Mouse (Mus musculus) limb, embryonic 13.5 days (tissue): ENCODE data around the gene Six5. TPM values are rescaled to one million over a fixed set of nuclear protein-coding genes. Genes with fewer than 3 reads are reported as not detected.

Experiments
- ATAC-seq: fragments of 200-750 bp; cut with Nextera tagmentation; 2 replicates; pipeline ENCODE4 v1.8.0; 2017; ENCODE audit warnings: low read depth, moderate number of reproducible peaks, moderate TSS enrichment; ENCODE audit not compliant: low FRiP score
- H3K27ac ChIP-seq: fragments of 300-500 bp; sonication (generic); 2 replicates; pipeline ENCODE4 v1.5.1; 2015; ENCODE audit warnings: inconsistent platforms, mild to moderate bottlenecking, moderate library complexity
- H3K27me3 ChIP-seq: fragments of 300-500 bp; sonication (generic); 2 replicates; pipeline ENCODE4 v1.6.1; 2015; ENCODE audit warnings: mild to moderate bottlenecking, inconsistent platforms
- H3K36me3 ChIP-seq: fragments of 300-500 bp; sonication (generic); 2 replicates; pipeline ENCODE4 v1.6.1; 2015; ENCODE audit warnings: inconsistent platforms, mild to moderate bottlenecking, moderate library complexity
- H3K4me1 ChIP-seq: fragments of 300-500 bp; sonication (generic); 2 replicates; pipeline ENCODE4 v1.6.1; 2015; ENCODE audit warnings: inconsistent platforms
- H3K4me2 ChIP-seq: fragments of 300-500 bp; sonication (generic); replicated peaks from 2 replicates; pipeline ENCODE4 v1.6.1; 2015; ENCODE audit warnings: inconsistent platforms, mild to moderate bottlenecking, moderate library complexity
- H3K4me3 ChIP-seq: fragments of 300-500 bp; sonication (generic); 2 replicates; pipeline ENCODE4 v1.5.1; 2015; ENCODE audit warnings: moderate library complexity, mild to moderate bottlenecking, inconsistent platforms
- H3K9ac ChIP-seq: fragments of 300-500 bp; sonication (generic); 2 replicates; pipeline ENCODE4 v1.6.1; 2015; ENCODE audit warnings: mild to moderate bottlenecking, inconsistent platforms
- H3K9me3 ChIP-seq: fragments of 300-500 bp; sonication (generic); 2 replicates; pipeline ENCODE4 v1.6.1; 2016; ENCODE audit warnings: inconsistent platforms
- WGBS: fragments of 180-500 bp; shearing (Covaris S2); methylation state at CpG from one replicate; pipeline ENCODE4 v1.1.7; 2015; 5-methylcytosine and 5-hydroxymethylcytosine counted together
- polyA plus RNA-seq: library from polyadenylated mRNA; unstranded; fragments of >200 nt; fragmentation: Nextera tagmentation; extraction: Ambion mirVana; gene quantifications from 2 replicates; pipeline ENCODE4 v1.2.1, GENCODE M21; 2015

Six5 gene
- polyA plus RNA-seq, 1 experiment from 2014 or later, result 13.9 TPM

DNA sequence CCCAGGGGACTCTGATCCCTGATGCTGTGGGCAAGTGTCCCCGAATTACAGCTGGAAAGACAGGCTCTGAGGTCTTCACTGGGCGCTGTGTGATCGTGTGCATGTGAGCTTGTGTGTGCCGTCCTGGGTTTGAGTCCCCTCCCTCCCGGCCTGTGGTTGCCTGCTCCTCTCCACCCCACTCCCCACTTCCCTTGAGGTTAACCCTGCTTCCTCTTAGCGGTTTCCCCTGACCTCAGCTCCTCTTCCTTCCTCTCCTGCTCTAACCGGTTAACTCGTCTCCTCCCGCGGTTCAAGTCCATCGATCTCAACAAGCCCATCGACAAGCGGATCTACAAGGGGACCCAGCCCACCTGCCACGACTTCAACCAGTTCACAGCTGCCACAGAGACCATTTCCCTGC, 16.6 kb upstream of the Six5 start:
- Histone ChIP-seq H3K4me3 (peak overlapping the region; percentile 99), H3K4me1 (peaks cover 30% of the 10 kb centered on the region), H3K36me3 (peaks cover 51% of the 10 kb centered on the region), H3K27ac (no peak overlapping the region), H3K9me3 (no peaks in the 10 kb centered on the region), H3K4me2 (peak overlapping the region; percentile 96), H3K27me3 (no peaks in the 10 kb centered on the region), H3K9ac (peak overlapping the region; percentile 99)
- 73% methylated on average over 14 of the region's 14 CpGs for WGBS
- ATAC-seq, result no peak

GRCm38 (mm10) chr7:19078732-19079131, 15.7 kb upstream of the Six5 start:
- Histone ChIP-seq H3K36me3 (peaks cover 58% of the 10 kb centered on the region), H3K4me1 (peaks cover 40% of the 10 kb centered on the region), H3K27ac (no peak overlapping the region), H3K9me3 (no peaks in the 10 kb centered on the region), H3K4me3 (no peak overlapping the region), H3K27me3 (no peaks in the 10 kb centered on the region), H3K4me2 (no peak overlapping the region), H3K9ac (no peak overlapping the region)
- WGBS, result 75% methylated on average over 3 of the region's 3 CpGs
- no peak for ATAC-seq

DNA sequence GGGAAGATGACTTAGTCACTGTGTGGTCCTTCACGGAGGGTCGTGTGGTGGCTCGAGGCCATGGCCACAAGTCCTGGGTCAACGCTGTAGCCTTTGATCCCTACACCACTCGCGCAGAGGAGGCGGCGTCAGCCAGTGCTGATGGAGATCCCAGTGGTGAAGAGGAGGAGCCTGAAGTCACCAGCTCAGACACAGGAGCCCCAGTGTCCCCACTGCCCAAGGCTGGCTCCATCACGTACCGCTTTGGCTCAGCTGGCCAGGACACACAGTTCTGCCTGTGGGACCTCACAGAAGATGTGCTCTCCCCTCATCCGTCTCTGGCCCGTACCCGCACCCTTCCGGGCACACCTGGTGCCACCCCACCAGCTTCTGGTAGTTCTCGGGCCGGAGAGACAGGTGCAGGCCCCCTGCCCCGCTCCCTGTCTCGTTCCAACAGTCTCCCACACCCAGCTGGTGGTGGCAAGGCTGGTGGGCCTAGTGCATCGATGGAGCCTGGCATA, 13.9 kb upstream of the Six5 start:
- peaks cover 53% of the 10 kb centered on the region for H3K4me1 ChIP-seq
- H3K27me3 ChIP-seq, result no peaks in the 10 kb centered on the region
- H3K36me3 ChIP-seq, result peaks cover 58% of the 10 kb centered on the region
- no peak overlapping the region for H3K4me3 ChIP-seq
- no peak overlapping the region for H3K4me2 ChIP-seq
- no peak for ATAC-seq
- H3K9me3 ChIP-seq, result no peaks in the 10 kb centered on the region
- WGBS, result 82% methylated on average over 19 of the region's 19 CpGs
- H3K9ac ChIP-seq, result no peak overlapping the region
- no peak overlapping the region for H3K27ac ChIP-seq

GRCm38 (mm10) chr7:19082171-19082570, 12.2 kb upstream of the Six5 start:
- no peak overlapping the region for H3K4me3 ChIP-seq
- no peak overlapping the region; the same call in 1 of the 2 replicates for H3K27ac ChIP-seq
- no peak overlapping the region for H3K4me2 ChIP-seq
- 81% methylated on average over 4 of the region's 4 CpGs for WGBS
- H3K36me3 ChIP-seq, result peaks cover 64% of the 10 kb centered on the region
- H3K9ac ChIP-seq, result no peak overlapping the region
- ATAC-seq, result no peak
- no peaks in the 10 kb centered on the region for H3K9me3 ChIP-seq
- H3K4me1 ChIP-seq, result peaks cover 56% of the 10 kb centered on the region
- no peaks in the 10 kb centered on the region for H3K27me3 ChIP-seq

GRCm38 (mm10) chr7:19083096-19083495, 11.3 kb upstream of the Six5 start:
- 0 out of 2 replicates have a peak, but pooled peaks have one; percentile 1 for ATAC-seq
- 0 out of 2 replicates have a peak overlapping the region, but pooled peaks have one; percentile 27 for H3K4me3 ChIP-seq

GRCm38 (mm10) chr7:19083701-19084100, 10.7 kb upstream of the Six5 start, which contains the start of gene Dmpk:
Gene Dmpk, plus strand, starts transcription at chr7:19083849.
- Histone ChIP-seq H3K36me3 (peaks cover 69% of the 10 kb centered on the region), H3K4me1 (peaks cover 48% of the 10 kb centered on the region), H3K4me2 (peak within 1 kb of the TSS; percentile 50), H3K9ac (peak within 1 kb of the TSS; percentile 46; the same call in 1 of the 2 replicates), H3K9me3 (no peaks in the 10 kb centered on the region), H3K27ac (peak within 1 kb of the TSS; percentile 49; the same call in 1 of the 2 replicates), H3K4me3 (peak within 1 kb of the TSS; percentile 27), H3K27me3 (no peaks in the 10 kb centered on the region)
- 42% methylated on average over 10 of the region's 10 CpGs for WGBS
- ATAC-seq, result peak; percentile 25; the same call in 1 of the 2 replicates

More at GRCm38 (mm10) chr7:19083096-19083495, 11.3 kb upstream of the Six5 start:
- peaks cover 69% of the 10 kb centered on the region for H3K36me3 ChIP-seq
- no peaks in the 10 kb centered on the region for H3K9me3 ChIP-seq
- H3K4me2 ChIP-seq, result peak overlapping the region; percentile 50
- H3K27me3 ChIP-seq, result no peaks in the 10 kb centered on the region
- H3K27ac ChIP-seq, result no peak overlapping the region
- peak overlapping the region; percentile 46; the same call in 1 of the 2 replicates for H3K9ac ChIP-seq
- H3K4me1 ChIP-seq, result peaks cover 48% of the 10 kb centered on the region
- WGBS, result 53% methylated on average over 6 of the region's 6 CpGs

- Histone ChIP-seq H3K4me1 (peaks cover 48% of the 10 kb centered on the region), H3K9ac (0 out of 2 replicates have a peak overlapping the region, but pooled peaks have one; percentile 46), H3K36me3 (peaks cover 64% of the 10 kb centered on the region), H3K9me3 (no peaks in the 10 kb centered on the region), H3K27me3 (no peaks in the 10 kb centered on the region), H3K27ac (peak overlapping the region; percentile 49; the same call in 1 of the 2 replicates), H3K4me3 (peak overlapping the region; percentile 27), H3K4me2 (peak overlapping the region; percentile 50)
- no peak for ATAC-seq
- 71% methylated on average over 6 of the region's 6 CpGs for WGBS
Measured at GRCm38 (mm10) chr7:19084277-19084771, 10.1 kb upstream of the Six5 start.

DNA sequence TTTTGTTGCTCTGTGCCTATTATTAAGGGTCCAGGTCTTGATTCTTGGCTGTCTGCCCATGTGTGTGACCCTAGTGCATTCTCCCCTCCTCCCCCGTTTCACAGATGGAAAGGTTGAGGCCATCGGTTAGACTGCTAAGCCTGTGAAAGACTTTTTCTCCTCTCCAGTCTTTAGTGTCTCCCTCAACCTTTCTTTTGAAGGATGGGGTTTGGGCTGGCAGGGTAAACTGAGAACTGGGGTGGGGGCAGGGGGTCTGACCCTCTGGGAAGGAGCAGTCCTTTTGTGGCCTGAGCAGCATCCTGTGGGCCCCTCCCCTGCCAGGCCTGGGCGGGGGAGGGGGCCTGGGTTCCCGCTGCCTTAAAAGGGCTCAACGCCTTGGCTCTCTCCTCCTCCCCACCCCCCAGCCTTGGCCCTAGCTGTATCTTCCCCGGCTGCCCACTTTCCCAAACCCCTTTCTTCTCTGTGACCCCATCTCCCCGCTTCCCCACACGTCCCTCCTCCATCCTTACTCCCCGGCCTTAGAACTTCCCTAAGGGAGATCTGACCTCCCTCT, 9.4 kb upstream of the Six5 start:
- ATAC-seq, result no peak
- Histone ChIP-seq H3K4me3 (peak overlapping the region; percentile 27), H3K4me2 (peak overlapping the region; percentile 50), H3K36me3 (peaks cover 62% of the 10 kb centered on the region), H3K4me1 (peaks cover 48% of the 10 kb centered on the region), H3K27me3 (no peaks in the 10 kb centered on the region), H3K9ac (peak overlapping the region; percentile 53; the same call in 1 of the 2 replicates), H3K9me3 (no peaks in the 10 kb centered on the region), H3K27ac (no peak overlapping the region)
- 20% methylated on average over 9 of the region's 9 CpGs for WGBS

DNA sequence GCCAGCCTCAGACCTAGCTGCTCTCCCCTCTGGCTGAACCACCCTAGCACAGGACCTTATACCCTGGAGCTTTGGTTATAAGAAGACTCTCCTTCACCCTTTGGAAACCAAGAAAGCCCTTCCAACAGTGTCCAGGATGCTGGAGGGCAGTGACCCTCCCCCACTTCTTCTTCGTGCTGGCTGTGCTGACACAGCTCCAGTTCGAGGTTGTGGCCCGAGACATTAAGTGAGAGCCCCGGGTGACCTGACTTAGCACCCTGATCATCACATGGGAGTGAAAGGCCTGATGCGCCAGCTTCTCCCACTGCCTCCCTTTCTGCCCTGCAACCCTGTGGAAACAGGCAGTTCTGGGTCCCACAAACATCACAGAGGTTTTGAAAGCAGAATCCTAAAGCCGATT, 8.9 kb upstream of the Six5 start:
- Histone ChIP-seq H3K27me3 (no peaks in the 10 kb centered on the region), H3K4me2 (peak overlapping the region; percentile 50), H3K9ac (peak overlapping the region; percentile 53; the same call in 1 of the 2 replicates), H3K4me1 (peaks cover 48% of the 10 kb centered on the region), H3K36me3 (peaks cover 62% of the 10 kb centered on the region), H3K4me3 (peak overlapping the region; percentile 27), H3K27ac (no peak overlapping the region), H3K9me3 (no peaks in the 10 kb centered on the region)
- ATAC-seq, result no peak
- WGBS, result 10% methylated on average over 6 of the region's 6 CpGs

DNA sequence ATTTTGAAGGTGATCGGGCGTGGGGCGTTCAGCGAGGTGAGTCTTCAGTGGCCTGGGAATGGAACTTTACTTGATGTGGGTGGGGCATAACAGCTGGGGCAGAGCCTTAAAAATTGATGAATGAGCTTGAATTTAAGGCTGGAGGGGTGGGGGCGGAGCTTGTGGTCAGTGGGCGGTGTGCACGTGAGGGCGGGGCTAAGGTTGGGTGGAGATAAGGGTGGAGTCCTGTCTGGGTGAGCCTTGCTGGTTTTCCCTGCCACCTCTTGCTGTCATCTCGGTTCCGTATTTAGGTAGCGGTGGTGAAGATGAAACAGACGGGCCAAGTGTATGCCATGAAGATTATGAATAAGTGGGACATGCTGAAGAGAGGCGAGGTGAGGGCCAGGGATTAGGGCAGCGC, 8.4 kb upstream of the Six5 start:
- Histone ChIP-seq H3K27ac (no peak overlapping the region), H3K4me1 (peaks cover 48% of the 10 kb centered on the region), H3K27me3 (no peaks in the 10 kb centered on the region), H3K9ac (no peak overlapping the region), H3K4me2 (peak overlapping the region; percentile 50), H3K4me3 (peak overlapping the region; percentile 27; the same call in 1 of the 2 replicates), H3K36me3 (peaks cover 62% of the 10 kb centered on the region), H3K9me3 (no peaks in the 10 kb centered on the region)
- ATAC-seq, result no peak
- 8% methylated on average over 14 of the region's 14 CpGs for WGBS

DNA sequence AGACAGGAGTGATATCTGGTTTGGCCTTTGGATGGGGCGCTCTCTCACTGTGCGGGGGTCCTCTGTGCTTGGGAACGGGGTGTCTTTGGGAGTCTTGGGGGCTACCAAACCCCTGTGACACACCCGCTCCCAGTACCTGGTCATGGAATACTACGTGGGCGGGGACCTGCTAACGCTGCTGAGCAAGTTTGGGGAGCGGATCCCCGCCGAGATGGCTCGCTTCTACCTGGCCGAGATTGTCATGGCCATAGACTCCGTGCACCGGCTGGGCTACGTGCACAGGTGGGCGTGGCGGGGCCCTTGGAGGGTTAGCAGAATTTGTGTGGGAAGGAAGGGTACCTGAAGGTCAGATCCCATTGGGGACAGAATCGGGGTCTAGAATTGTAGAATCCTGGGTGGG, 7.6 kb upstream of the Six5 start:
- Histone ChIP-seq H3K9me3 (no peaks in the 10 kb centered on the region), H3K27me3 (peaks cover 3% of the 10 kb centered on the region; the same call in 1 of the 2 replicates), H3K9ac (no peak overlapping the region), H3K36me3 (peaks cover 58% of the 10 kb centered on the region), H3K27ac (no peak overlapping the region), H3K4me3 (no peak overlapping the region), H3K4me1 (peaks cover 50% of the 10 kb centered on the region), H3K4me2 (no peak overlapping the region)
- no peak for ATAC-seq
- 62% methylated on average over 18 of the region's 18 CpGs for WGBS

- H3K9ac ChIP-seq, result no peak overlapping the region
- ATAC-seq, result no peak
- no peak overlapping the region for H3K4me3 ChIP-seq
- no peak overlapping the region for H3K27ac ChIP-seq
- no peaks in the 10 kb centered on the region for H3K9me3 ChIP-seq
- H3K27me3 ChIP-seq, result peaks cover 7% of the 10 kb centered on the region
- H3K4me1 ChIP-seq, result peaks cover 47% of the 10 kb centered on the region
- no peak overlapping the region for H3K4me2 ChIP-seq
- H3K36me3 ChIP-seq, result peaks cover 45% of the 10 kb centered on the region
- 36% methylated on average over 10 of the region's 10 CpGs for whole genome bisulfite sequencing
Measured at GRCm38 (mm10) chr7:19088813-19089212, 5.6 kb upstream of the Six5 start.
